Mouse (Mus musculus): ENCODE measurements around the gene Nrxn1. TPM values are rescaled to one million over a fixed set of nuclear protein-coding genes. Genes with fewer than 3 reads are reported as not detected.

Nrxn1 gene
- 0.56 and 0.65 TPM in 2 replicates for polyA plus RNA-seq (2012; rRNA removed)

GRCm38 (mm10) chr17:91093042-91093080 lies at the start of gene Nrxn1:
TSS of gene Nrxn1 (minus strand) at chr17:91093071.
- Histone ChIP-seq H3K27me3 (replicated peaks; ENCODE audit: control insufficient read depth, insufficient read depth, low read length) (no peaks in the 10 kb centered on the region), H3K4me1 (ENCODE audit: control insufficient read depth, insufficient read depth, low read length) (no peaks in the 10 kb centered on the region), H3K4me3 (ENCODE audit: insufficient read depth, low read depth, low read length) (no peak within 1 kb of the TSS), H3K36me3 (ENCODE audit: control insufficient read depth, insufficient read depth, low read length) (no peaks in the 10 kb centered on the region), H3K27ac (ENCODE audit: insufficient read depth, low read depth, low read length) (no peak within 1 kb of the TSS)
- no peak for DNase-seq
- 0% methylated on average over 1 of the region's 1 CpGs for WGBS
- TF ChIP-seq CTCF (conservative IDR thresholded peaks at IDR 0.05; ENCODE audit: insufficient read depth, insufficient read length, low read depth, low read length) (no peak), POLR2A (IDR thresholded peaks at IDR 0.05; ENCODE audit: low read depth, low read length) (no peak)

GRCm38 (mm10) chr17:91136859-91137258 lies 44.0 kb upstream of the Nrxn1 start:
- no peaks in the 10 kb centered on the region for H3K36me3 ChIP-seq (ENCODE audit: control insufficient read depth, insufficient read depth, low read length)
- DNase-seq: no peak
- H3K27ac ChIP-seq (ENCODE audit: insufficient read depth, low read depth, low read length): no peak overlapping the region
- 57% methylated on average over 3 of the region's 3 CpGs for WGBS
- TF ChIP-seq CTCF (conservative IDR thresholded peaks at IDR 0.05; ENCODE audit: insufficient read depth, insufficient read length, low read depth, low read length) (no peak), POLR2A (IDR thresholded peaks at IDR 0.05; ENCODE audit: low read depth, low read length) (no peak)
- no peak overlapping the region for H3K4me3 ChIP-seq (ENCODE audit: insufficient read depth, low read depth, low read length)
- no peaks in the 10 kb centered on the region for H3K27me3 ChIP-seq (replicated peaks; ENCODE audit: control insufficient read depth, insufficient read depth, low read length)
- H3K4me1 ChIP-seq (ENCODE audit: control insufficient read depth, insufficient read depth, low read length): no peaks in the 10 kb centered on the region

GRCm38 (mm10) chr17:91112880-91113628 lies 20.2 kb upstream of the Nrxn1 start:
- Histone ChIP-seq H3K4me3 (ENCODE audit: insufficient read depth, low read depth, low read length) (no peak overlapping the region), H3K4me1 (ENCODE audit: control insufficient read depth, insufficient read depth, low read length) (no peaks in the 10 kb centered on the region), H3K36me3 (ENCODE audit: control insufficient read depth, insufficient read depth, low read length) (no peaks in the 10 kb centered on the region), H3K27me3 (replicated peaks; ENCODE audit: control insufficient read depth, insufficient read depth, low read length) (no peaks in the 10 kb centered on the region), H3K27ac (ENCODE audit: insufficient read depth, low read depth, low read length) (no peak overlapping the region)
- TF ChIP-seq POLR2A (IDR thresholded peaks at IDR 0.05; ENCODE audit: low read depth, low read length) (no peak), CTCF (conservative IDR thresholded peaks at IDR 0.05; ENCODE audit: insufficient read depth, insufficient read length, low read depth, low read length) (no peak)
- DNase-seq: no peak
- 73% methylated on average over 3 of the region's 3 CpGs for WGBS

- 93% methylated on average over 1 of the region's 1 CpGs for WGBS
- no peaks in the 10 kb centered on the region for H3K4me1 ChIP-seq (ENCODE audit: control insufficient read depth, insufficient read depth, low read length)
- H3K27me3 ChIP-seq (replicated peaks; ENCODE audit: control insufficient read depth, insufficient read depth, low read length): no peaks in the 10 kb centered on the region
- H3K27ac ChIP-seq (ENCODE audit: insufficient read depth, low read depth, low read length): no peak overlapping the region
- no peaks in the 10 kb centered on the region for H3K36me3 ChIP-seq (ENCODE audit: control insufficient read depth, insufficient read depth, low read length)
- TF ChIP-seq POLR2A (IDR thresholded peaks at IDR 0.05; ENCODE audit: low read depth, low read length): no peak
- TF ChIP-seq CTCF (conservative IDR thresholded peaks at IDR 0.05; ENCODE audit: insufficient read depth, insufficient read length, low read depth, low read length): no peak
- H3K4me3 ChIP-seq (ENCODE audit: insufficient read depth, low read depth, low read length): no peak overlapping the region
- DNase-seq: no peak
These were observed 19.2 kb upstream of the Nrxn1 start for GRCm38 (mm10) chr17:91112085-91112484.

- DNase-seq: no peak
- Histone ChIP-seq H3K4me1 (ENCODE audit: control insufficient read depth, insufficient read depth, low read length) (no peaks in the 10 kb centered on the region), H3K27me3 (replicated peaks; ENCODE audit: control insufficient read depth, insufficient read depth, low read length) (no peaks in the 10 kb centered on the region), H3K36me3 (ENCODE audit: control insufficient read depth, insufficient read depth, low read length) (no peaks in the 10 kb centered on the region), H3K27ac (ENCODE audit: insufficient read depth, low read depth, low read length) (no peak overlapping the region), H3K4me3 (ENCODE audit: insufficient read depth, low read depth, low read length) (no peak overlapping the region)
- WGBS: 27% methylated on average over 12 of the region's 12 CpGs
- TF ChIP-seq CTCF (conservative IDR thresholded peaks at IDR 0.05; ENCODE audit: insufficient read depth, insufficient read length, low read depth, low read length): no peak
- TF ChIP-seq POLR2A (IDR thresholded peaks at IDR 0.05; ENCODE audit: low read depth, low read length): no peak
These were observed 407 bp upstream of the Nrxn1 start for GRCm38 (mm10) chr17:91093081-91093875.

- WGBS: 3% methylated on average over 21 of the region's 21 CpGs
- no peak for DNase-seq
- no peaks in the 10 kb centered on the region for H3K36me3 ChIP-seq (ENCODE audit: control insufficient read depth, insufficient read depth, low read length)
- no peak overlapping the region for H3K27ac ChIP-seq (ENCODE audit: insufficient read depth, low read depth, low read length)
- no peak overlapping the region for H3K4me3 ChIP-seq (ENCODE audit: insufficient read depth, low read depth, low read length)
- no peak for TF ChIP-seq POLR2A (IDR thresholded peaks at IDR 0.05; ENCODE audit: low read depth, low read length)
- TF ChIP-seq CTCF (conservative IDR thresholded peaks at IDR 0.05; ENCODE audit: insufficient read depth, insufficient read length, low read depth, low read length): no peak
- no peaks in the 10 kb centered on the region for H3K4me1 ChIP-seq (ENCODE audit: control insufficient read depth, insufficient read depth, low read length)
- H3K27me3 ChIP-seq (replicated peaks; ENCODE audit: control insufficient read depth, insufficient read depth, low read length): no peaks in the 10 kb centered on the region
These were observed 340 bp downstream of the Nrxn1 start for GRCm38 (mm10) chr17:91092421-91093041.

GRCm38 (mm10) chr17:91090631-91091030 lies 2.2 kb downstream of the Nrxn1 start:
- H3K36me3 ChIP-seq (ENCODE audit: control insufficient read depth, insufficient read depth, low read length): no peaks in the 10 kb centered on the region
- WGBS: 34% methylated on average over 1 of the region's 1 CpGs

More at GRCm38 (mm10) chr17:91090631-91091030, 2.2 kb downstream of the Nrxn1 start:
- no peak for DNase-seq
- H3K4me1 ChIP-seq (ENCODE audit: control insufficient read depth, insufficient read depth, low read length): no peaks in the 10 kb centered on the region
- TF ChIP-seq POLR2A (IDR thresholded peaks at IDR 0.05; ENCODE audit: low read depth, low read length) (no peak), CTCF (conservative IDR thresholded peaks at IDR 0.05; ENCODE audit: insufficient read depth, insufficient read length, low read depth, low read length) (no peak)
- no peak overlapping the region for H3K27ac ChIP-seq (ENCODE audit: insufficient read depth, low read depth, low read length)
- H3K27me3 ChIP-seq (replicated peaks; ENCODE audit: control insufficient read depth, insufficient read depth, low read length): no peaks in the 10 kb centered on the region
- no peak overlapping the region for H3K4me3 ChIP-seq (ENCODE audit: insufficient read depth, low read depth, low read length)

Measured in kidney, adult 2 months (tissue).